Mouse (Mus musculus) hindbrain, embryonic 16.5 days (tissue): Measurements from ENCODE around the gene Sacs. TPM values are rescaled to one million over a fixed set of nuclear protein-coding genes. Genes with fewer than 3 reads are reported as not detected.
"Not testable (repeated sequence)": the region's sequence is repeated elsewhere in the genome, so short reads cannot be mapped to it uniquely, and the experiment has no call there.

Experiments used
- ATAC-seq: fragments of 200-750 bp; cut with Nextera tagmentation; 2 replicates; pipeline ENCODE4 v1.8.0; 2017; ENCODE audit warnings: moderate TSS enrichment, moderate library complexity
- H3K27ac ChIP-seq: fragments of 300-500 bp; sonication (generic); 2 replicates; pipeline ENCODE4 v1.5.1; 2014; ENCODE audit warnings: low read depth, mild to moderate bottlenecking, control low read depth, low read length, moderate library complexity
- H3K27me3 ChIP-seq: fragments of 300-500 bp; sonication (generic); replicated peaks from 2 replicates; pipeline ENCODE4 v1.6.1; 2014; ENCODE audit warnings: low read length; ENCODE audit not compliant: control insufficient read depth, insufficient read depth
- H3K36me3 ChIP-seq: fragments of 300-500 bp; sonication (generic); 2 replicates; pipeline ENCODE4 v1.6.1; 2014; ENCODE audit warnings: mild to moderate bottlenecking, low read length, moderate library complexity, mixed read lengths; ENCODE audit not compliant: control insufficient read depth, insufficient read depth
- H3K4me1 ChIP-seq: fragments of 300-500 bp; sonication (generic); 2 replicates; pipeline ENCODE4 v1.6.1; 2014; ENCODE audit warnings: low read depth, low read length; ENCODE audit not compliant: control insufficient read depth, insufficient read depth
- H3K4me2 ChIP-seq: fragments of 300-500 bp; sonication (generic); 2 replicates; pipeline ENCODE4 v1.6.1; 2014; ENCODE audit warnings: mild to moderate bottlenecking, low read length, control low read depth, moderate library complexity
- H3K4me3 ChIP-seq: fragments of 300-500 bp; sonication (generic); 2 replicates; pipeline ENCODE4 v1.5.1; 2014; ENCODE audit warnings: mild to moderate bottlenecking, low read length, control low read depth, moderate library complexity
- H3K9ac ChIP-seq: fragments of 300-500 bp; sonication (generic); 2 replicates; pipeline ENCODE4 v1.6.1; 2014; ENCODE audit warnings: low read depth, mild to moderate bottlenecking, control low read depth, low read length, moderate library complexity
- H3K9me3 ChIP-seq: fragments of 300-500 bp; sonication (generic); 2 replicates; pipeline ENCODE4 v1.6.1; 2014; ENCODE audit warnings: mild to moderate bottlenecking, low read length, moderate library complexity; ENCODE audit not compliant: control insufficient read depth
- WGBS: fragments of 180-500 bp; shearing (Covaris S2); extraction: QIAGEN DNeasy Blood & Tissue Kit; methylation state at CpG from one replicate; pipeline ENCODE4 v1.1.7; 2014; 5-methylcytosine and 5-hydroxymethylcytosine counted together
- polyA plus RNA-seq: library from polyadenylated mRNA; unstranded; fragments of >200 nt; fragmentation: Nextera tagmentation; extraction: Ambion mirVana; gene quantifications from 2 replicates; pipeline ENCODE4 v1.2.1, GENCODE M21; 2015

Gene Sacs
- polyA plus RNA-seq, 1 experiment from 2014 or later, result 6.8 TPM

DNA sequence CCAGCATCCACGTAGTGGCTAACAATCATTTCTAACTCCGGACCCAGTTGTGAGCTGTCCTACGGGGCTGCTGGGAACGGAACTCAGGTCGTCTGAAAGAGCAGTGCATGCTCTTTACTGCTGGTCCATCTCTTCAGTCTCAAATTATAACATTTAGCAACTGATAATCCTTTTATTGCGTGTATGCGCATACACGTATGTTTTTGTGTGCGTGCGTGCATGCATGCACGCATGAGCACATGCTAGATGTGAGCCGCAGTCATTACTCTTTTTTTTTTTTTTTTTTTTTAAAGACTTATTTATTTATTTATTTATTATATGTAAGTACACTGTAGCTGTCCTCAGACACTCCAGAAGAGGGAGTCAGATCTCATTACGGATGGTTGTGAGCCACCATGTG, 12.2 kb downstream of the Sacs start:
- not testable (repeated sequence) for H3K27me3 ChIP-seq, ATAC-seq
- WGBS, result 96% methylated on average over 12 of the region's 13 CpGs

DNA sequence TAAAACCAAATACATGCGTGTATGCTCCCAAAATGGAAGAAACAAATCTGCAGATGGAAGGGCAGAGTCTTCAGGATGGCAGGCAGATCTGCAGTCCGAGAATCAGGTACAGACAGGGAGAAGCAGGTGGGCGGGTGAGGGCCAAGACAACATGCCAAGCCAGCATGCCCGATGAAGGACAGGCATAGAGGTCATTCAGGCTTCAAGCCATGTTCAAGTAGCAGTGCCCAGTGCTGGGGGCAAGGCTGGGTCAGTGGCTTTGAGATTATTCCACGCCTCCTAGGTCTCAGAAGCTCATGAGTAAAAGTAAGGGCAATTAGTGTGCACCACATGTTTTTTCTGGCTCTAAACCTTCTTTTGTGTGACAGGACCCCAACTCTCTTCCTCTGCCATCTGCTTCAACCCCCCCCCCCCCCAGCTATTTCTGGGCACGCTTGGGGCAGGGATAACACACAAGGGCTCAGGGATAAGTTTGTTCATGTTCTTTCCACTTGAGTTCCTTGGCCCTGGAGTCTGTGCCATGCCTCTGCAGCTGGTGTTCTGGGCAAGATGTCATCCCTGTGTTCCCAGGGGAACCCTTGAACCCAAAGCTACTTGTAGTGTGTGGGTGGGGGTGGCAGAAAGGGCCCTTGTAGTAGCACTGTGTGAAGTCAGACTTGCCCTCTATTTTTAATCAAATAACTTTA, 16.8 kb downstream of the Sacs start:
- WGBS, result 77% methylated on average over 6 of the region's 6 CpGs
- H3K4me1 ChIP-seq, result no peaks in the 10 kb centered on the region
- ATAC-seq, result peak; percentile 89

More for the DNA sequence above, 12.2 kb downstream of the Sacs start:
- not testable (repeated sequence) for H3K9ac ChIP-seq, H3K9me3 ChIP-seq, H3K4me2 ChIP-seq, H3K4me1 ChIP-seq, H3K4me3 ChIP-seq, H3K27ac ChIP-seq, H3K36me3 ChIP-seq

DNA sequence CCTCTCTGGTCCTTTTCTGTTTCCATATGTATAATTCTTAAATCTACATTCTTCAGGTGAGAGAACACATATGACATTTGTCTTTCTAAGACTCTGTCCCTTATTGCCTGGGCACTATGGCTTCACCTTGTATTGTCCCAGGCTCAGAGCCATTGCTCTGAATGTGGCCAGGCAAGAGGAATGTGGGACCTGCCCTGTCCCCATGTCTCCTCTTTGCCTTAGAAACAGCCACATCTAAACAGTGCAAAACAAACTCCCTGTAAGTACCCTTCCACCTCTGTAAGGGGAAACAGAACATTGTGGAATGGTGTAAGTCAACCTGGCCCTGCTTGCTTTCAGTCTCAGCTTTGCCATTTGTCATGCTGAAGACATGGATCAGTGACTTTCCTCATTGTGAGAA, 17.4 kb downstream of the Sacs start:
- no peaks in the 10 kb centered on the region for H3K36me3 ChIP-seq
- no peak for ATAC-seq
- H3K4me2 ChIP-seq, result no peak overlapping the region
- H3K4me3 ChIP-seq, result no peak overlapping the region
- no peak overlapping the region for H3K27ac ChIP-seq
- H3K27me3 ChIP-seq, result no peaks in the 10 kb centered on the region
- no peak overlapping the region for H3K9ac ChIP-seq
- H3K9me3 ChIP-seq, result no peaks in the 10 kb centered on the region
- H3K4me1 ChIP-seq, result no peaks in the 10 kb centered on the region; the same call in 1 of the 2 replicates

More for the DNA sequence above, 16.8 kb downstream of the Sacs start:
- H3K27ac ChIP-seq, result no peak overlapping the region
- no peaks in the 10 kb centered on the region for H3K36me3 ChIP-seq
- no peaks in the 10 kb centered on the region for H3K27me3 ChIP-seq
- H3K9ac ChIP-seq, result no peak overlapping the region
- H3K4me3 ChIP-seq, result no peak overlapping the region
- H3K4me2 ChIP-seq, result no peak overlapping the region
- H3K9me3 ChIP-seq, result no peaks in the 10 kb centered on the region

DNA sequence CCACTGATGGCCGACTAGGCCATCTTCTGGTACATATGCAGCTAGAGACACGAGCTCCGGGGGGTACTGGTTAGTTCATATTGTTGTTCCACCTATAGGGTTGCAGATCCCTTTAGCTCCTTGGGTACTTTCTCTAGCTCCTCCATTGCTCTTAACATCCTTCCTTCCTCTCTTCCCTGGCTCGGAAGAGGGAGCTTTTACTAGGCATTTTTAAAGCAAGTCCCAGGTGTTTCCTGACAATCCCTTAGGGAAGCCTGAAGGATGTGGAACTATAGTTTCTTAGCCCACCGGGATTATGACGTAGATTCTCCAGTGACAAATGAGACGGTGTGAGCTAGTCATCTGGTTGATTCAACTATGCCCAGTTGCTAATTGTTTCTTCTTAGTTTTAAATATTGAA, 19.2 kb downstream of the Sacs start:
- not testable (repeated sequence) for H3K9ac ChIP-seq, H3K4me2 ChIP-seq, H3K4me1 ChIP-seq, H3K27me3 ChIP-seq, ATAC-seq, H3K9me3 ChIP-seq, H3K36me3 ChIP-seq, H3K27ac ChIP-seq, H3K4me3 ChIP-seq
- WGBS, result 81% methylated on average over 4 of the region's 7 CpGs

DNA sequence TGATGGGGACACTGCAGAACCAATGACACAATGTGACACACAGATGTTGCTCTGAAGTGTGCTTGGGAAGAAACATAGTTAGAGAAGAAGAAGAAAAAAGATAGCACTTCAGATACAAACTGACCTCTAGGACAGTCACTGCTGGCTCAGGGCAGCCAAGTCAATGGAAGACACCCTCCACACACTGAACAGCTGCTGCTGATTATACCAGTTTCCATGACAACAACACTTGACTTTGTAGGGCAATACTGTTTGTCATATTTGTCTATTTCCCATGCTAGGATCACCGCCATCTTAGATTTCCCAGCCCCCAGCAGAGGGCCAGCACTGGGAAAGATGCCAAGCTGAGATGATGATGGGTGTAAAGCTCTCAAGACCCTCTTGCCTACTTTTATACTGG, 22.7 kb downstream of the Sacs start:
- ATAC-seq, result peak; percentile 55; the same call in 1 of the 2 replicates
- Histone ChIP-seq H3K4me1 (peaks cover 4% of the 10 kb centered on the region), H3K4me3 (no peak overlapping the region), H3K27ac (no peak overlapping the region), H3K9ac (no peak overlapping the region), H3K36me3 (no peaks in the 10 kb centered on the region), H3K9me3 (no peaks in the 10 kb centered on the region), H3K27me3 (no peaks in the 10 kb centered on the region), H3K4me2 (no peak overlapping the region)
- WGBS, result 61% methylated on average over 1 of the region's 1 CpGs

DNA sequence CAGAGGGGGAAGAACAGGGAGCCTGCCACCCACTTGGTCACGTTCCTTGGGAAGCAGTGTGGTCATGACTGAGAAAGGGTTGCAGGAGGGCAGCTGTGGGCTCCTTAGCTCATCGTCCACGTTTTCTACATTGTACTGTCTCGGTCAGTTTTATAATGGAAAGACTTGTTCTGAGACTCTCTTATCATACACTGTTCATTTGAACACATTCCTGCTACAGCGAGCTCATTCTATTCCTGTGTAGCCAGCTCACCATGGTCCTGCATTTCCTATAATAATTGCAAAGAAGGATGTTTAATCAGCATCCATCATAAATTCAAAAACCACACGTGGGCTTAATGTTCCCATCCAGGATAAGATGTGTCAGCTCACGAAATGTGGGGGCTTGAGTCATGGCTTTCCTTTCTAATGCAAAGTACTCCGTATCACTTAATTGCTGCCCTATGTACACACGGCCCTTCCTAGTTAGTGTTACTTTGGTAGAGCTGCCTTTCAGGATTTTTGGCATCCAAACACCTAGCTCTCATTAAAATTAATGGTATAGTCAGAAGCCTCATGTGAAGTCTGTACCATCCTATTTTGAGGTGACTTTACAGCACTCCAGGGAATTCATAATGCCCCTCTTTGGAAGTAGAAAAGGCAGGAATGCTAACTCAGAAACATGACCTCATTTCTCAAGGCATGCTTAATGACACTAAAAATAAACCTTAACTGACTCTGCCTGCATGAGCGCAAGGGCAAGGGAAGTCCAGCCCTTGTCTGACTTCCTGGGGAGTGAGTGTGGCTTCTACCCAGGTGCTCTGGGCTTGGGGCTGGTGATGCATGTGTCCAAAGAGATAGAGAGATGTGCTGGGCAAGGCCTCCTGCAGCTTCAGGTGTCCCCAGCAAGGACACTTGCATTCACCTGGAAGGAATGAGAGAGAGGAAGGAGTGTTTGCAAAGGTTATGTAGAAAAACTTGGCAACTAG, 23.4 kb downstream of the Sacs start:
- WGBS, result 72% methylated on average over 10 of the region's 10 CpGs
- Histone ChIP-seq H3K4me3 (no peak overlapping the region), H3K27ac (no peak overlapping the region)

DNA sequence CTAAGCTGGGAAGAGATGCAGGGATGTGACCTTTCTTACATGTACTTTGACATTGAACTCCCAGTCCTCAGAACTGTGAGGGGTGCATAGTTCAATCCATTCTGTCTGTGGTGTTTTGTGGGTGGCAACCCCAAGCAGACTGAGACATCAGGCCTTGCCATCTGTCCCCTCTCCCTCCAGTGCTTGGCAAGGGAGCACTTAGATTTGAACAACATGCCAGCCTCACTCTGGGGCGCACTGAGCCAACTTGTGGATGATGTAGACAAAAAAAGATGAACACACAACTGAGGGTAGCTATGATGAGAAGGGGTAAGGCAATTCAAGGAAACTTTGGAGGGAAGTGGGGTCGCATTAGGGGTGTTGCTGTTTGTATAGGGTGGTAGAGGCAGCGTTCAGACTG, 26.2 kb downstream of the Sacs start:
- Histone ChIP-seq H3K36me3 (no peaks in the 10 kb centered on the region), H3K9ac (no peak overlapping the region), H3K27me3 (no peaks in the 10 kb centered on the region), H3K9me3 (no peaks in the 10 kb centered on the region), H3K4me2 (no peak overlapping the region), H3K4me1 (peaks cover 4% of the 10 kb centered on the region), H3K27ac (no peak overlapping the region), H3K4me3 (no peak overlapping the region)
- 88% methylated on average over 3 of the region's 3 CpGs for WGBS
- no peak for ATAC-seq

More for the DNA sequence above, 23.4 kb downstream of the Sacs start:
- no peaks in the 10 kb centered on the region for H3K27me3 ChIP-seq
- no peak overlapping the region for H3K4me2 ChIP-seq
- no peaks in the 10 kb centered on the region for H3K36me3 ChIP-seq
- no peak overlapping the region for H3K9ac ChIP-seq
- no peaks in the 10 kb centered on the region for H3K9me3 ChIP-seq
- peaks cover 4% of the 10 kb centered on the region for H3K4me1 ChIP-seq
- ATAC-seq, result no peak

DNA sequence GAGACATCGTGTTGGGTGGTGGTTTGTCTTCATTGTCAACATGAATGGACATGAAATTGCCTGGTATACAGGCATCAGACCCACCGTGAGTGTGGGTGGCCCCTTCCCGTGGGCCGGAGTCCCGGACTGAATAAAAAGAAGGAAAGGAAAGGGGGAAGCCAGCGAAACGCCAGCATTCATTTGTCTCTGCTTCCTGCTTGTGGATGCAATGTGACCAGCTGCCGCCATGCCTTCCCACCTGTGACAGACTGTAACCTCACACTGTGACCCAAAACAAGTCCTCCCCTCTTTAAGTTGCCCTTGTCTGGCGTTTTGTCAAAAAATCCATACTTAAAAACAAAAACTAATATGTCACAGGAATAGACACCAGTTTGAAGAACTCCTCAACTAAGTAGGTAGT, 27.7 kb downstream of the Sacs start:
- peaks cover 4% of the 10 kb centered on the region for H3K4me1 ChIP-seq
- WGBS, result 74% methylated on average over 9 of the region's 9 CpGs
- no peak overlapping the region for H3K4me2 ChIP-seq
- H3K4me3 ChIP-seq, result no peak overlapping the region
- no peak for ATAC-seq
- H3K27me3 ChIP-seq, result no peaks in the 10 kb centered on the region
- H3K9me3 ChIP-seq, result no peaks in the 10 kb centered on the region
- no peak overlapping the region for H3K27ac ChIP-seq
- H3K36me3 ChIP-seq, result no peaks in the 10 kb centered on the region
- no peak overlapping the region for H3K9ac ChIP-seq

DNA sequence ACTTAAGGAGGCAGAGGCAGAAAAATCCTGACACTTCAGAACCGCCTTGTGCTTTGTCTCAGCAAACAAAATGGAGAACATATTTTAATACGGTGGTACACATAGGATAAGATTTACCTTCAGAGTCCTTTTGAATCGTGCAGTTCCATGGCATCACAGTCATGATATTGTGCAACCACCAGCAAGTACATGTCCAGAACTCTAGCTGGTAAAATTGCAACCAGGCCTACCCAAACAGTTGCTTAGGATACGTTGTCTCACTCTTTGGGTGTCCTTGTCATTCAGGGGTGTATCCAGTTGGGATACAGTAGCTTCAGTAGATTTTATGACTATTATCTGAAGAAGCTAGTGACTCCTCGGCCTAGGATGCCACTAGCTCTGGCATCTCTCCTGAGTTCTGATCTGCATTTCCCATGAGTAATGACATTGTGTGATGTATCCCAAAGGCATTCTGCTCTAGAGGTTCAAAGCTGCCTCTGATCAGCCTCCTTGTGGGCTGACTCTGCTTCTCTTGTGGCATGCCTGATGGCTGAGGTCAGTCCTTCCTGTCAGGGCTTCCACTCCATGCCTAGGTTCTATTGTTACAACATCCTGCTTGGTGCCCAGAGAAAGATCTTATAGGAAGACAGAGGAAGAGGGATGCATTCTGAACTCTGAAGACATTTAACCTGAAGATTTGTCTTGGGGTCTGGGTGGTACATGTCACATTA, 33.2 kb downstream of the Sacs start:
- Histone ChIP-seq H3K27me3 (no peaks in the 10 kb centered on the region), H3K4me1 (peaks cover 17% of the 10 kb centered on the region), H3K27ac (no peak overlapping the region), H3K36me3 (no peaks in the 10 kb centered on the region), H3K4me2 (no peak overlapping the region), H3K9ac (no peak overlapping the region; the same call in 1 of the 2 replicates), H3K9me3 (no peaks in the 10 kb centered on the region), H3K4me3 (no peak overlapping the region)
- 89% methylated on average over 5 of the region's 5 CpGs for WGBS
- ATAC-seq, result no peak
